Mouse (Mus musculus) c-Kit-positive CD71-negative TER-119-negative erythroid progenitor cells, embryonic 14.5 days (primary cell): ENCODE results near the gene Olfr58.
"Not testable (repeated sequence)": the region's sequence is repeated elsewhere in the genome, so short reads cannot be mapped to it uniquely, and the experiment has no call there.

Source experiments
- DNase-seq: peaks from one replicate; pipeline ENCODE4 v3.0.0-alpha.2; 2013; ENCODE audit warnings: low read depth

Gene Olfr58

GRCm38 (mm10) chr9:19779983-19780382 is at the start of gene Olfr58:
Gene Olfr58 (plus strand): TSS chr9:19780283.
- no peak for DNase-seq

- DNase-seq = no peak
These were observed 10.9 kb upstream of the Olfr58 start for GRCm38 (mm10) chr9:19769136-19769535.

GRCm38 (mm10) chr9:19769701-19770100 is 10.4 kb upstream of the Olfr58 start:
- DNase-seq = no peak

- no peak for DNase-seq
These were observed 22.9 kb downstream of the Olfr58 start for GRCm38 (mm10) chr9:19803000-19803399.

- DNase-seq = not testable (repeated sequence)
These were observed 24.5 kb downstream of the Olfr58 start, which contains the start of gene Olfr859 for GRCm38 (mm10) chr9:19804606-19805005. Gene Olfr859 (plus strand): TSS chr9:19804906.
